Mouse (Mus musculus) large intestine, adult 2 months (tissue): ENCODE data around the gene Pmm2. TPM values are rescaled to one million over a fixed set of nuclear protein-coding genes. Genes with fewer than 3 reads are reported as not detected.

ENCODE experiments used
- polyA plus RNA-seq: library from polyadenylated mRNA; depleted of rRNA; stranded (reverse); fragments of >200 nt; gene quantifications from 2 replicates; pipeline ENCODE4 v1.2.3, GENCODE M21; 2012; rRNA removed

The Pmm2 gene
- polyA plus RNA-seq, 1 experiment: 241 TPM

Other genes with a start within 250 kb of the Pmm2 start
- 0.07 TPM in 1 of 2 replicates, not detected in the other for gene Tmem114, start 212.5 kb upstream of the Pmm2 start, polyA plus RNA-seq
- gene Mettl22, start 166.9 kb upstream of the Pmm2 start, polyA plus RNA-seq: 10.4 and 12.2 TPM in 2 replicates
- gene Abat, start 124.2 kb upstream of the Pmm2 start, polyA plus RNA-seq: 30.9 and 47.8 TPM in 2 replicates
- gene Tmem186, start within 50 bp of the Pmm2 start, polyA plus RNA-seq: 11.7 and 16.1 TPM in 2 replicates
- 62.6 and 66.7 TPM in 2 replicates for gene Carhsp1, start 34.5 kb downstream of the Pmm2 start, polyA plus RNA-seq
- 0.26 TPM in 1 of 2 replicates, not detected in the other for gene Gm5767, start 43.1 kb downstream of the Pmm2 start, polyA plus RNA-seq
- 21.6 and 28.6 TPM in 2 replicates for gene Usp7, start 154.6 kb downstream of the Pmm2 start, polyA plus RNA-seq
- 13.9 and 15.2 TPM in 2 replicates for gene 1810013L24Rik, start 192.4 kb downstream of the Pmm2 start, polyA plus RNA-seq